Mouse (Mus musculus) embryo, embryonic 10.5 days (tissue): ENCODE data around the gene Trim38.
"Not testable (repeated sequence)": the region's sequence is repeated elsewhere in the genome, so short reads cannot be mapped to it uniquely, and the experiment has no call there.

ENCODE experiments used
- DNase-seq: peaks from one replicate; pipeline ENCODE4 v3.0.0-alpha.2; 2015; ENCODE audit warnings: low spot score

Gene Trim38

DNA sequence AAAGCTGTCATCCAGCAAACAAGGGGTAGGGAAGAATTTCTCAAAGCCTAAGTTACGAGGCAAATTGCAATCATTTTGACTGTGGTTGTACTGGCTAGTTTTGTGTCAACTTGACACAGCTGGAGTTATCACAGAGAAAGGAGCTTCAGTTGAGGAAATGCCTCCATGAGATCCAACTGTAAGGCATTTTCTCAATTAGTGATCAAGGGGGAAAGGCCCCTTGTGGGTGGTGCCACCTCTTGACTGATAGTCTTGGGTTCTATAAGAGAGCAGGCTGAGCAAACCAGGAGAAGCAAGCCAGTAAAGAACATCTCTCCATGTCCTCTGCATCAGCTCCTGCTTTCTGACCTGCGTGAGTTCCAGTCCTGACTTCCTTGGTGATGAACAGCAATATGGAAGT lies at the start of gene Trim38:
Trim38 (plus strand) TSS at position 301 of the 400 bp plus-strand sequence.
- not testable (repeated sequence) for DNase-seq

- DNase-seq: no peak
These were observed 45.5 kb upstream of the Trim38 start for GRCm38 (mm10) chr13:23724239-23724638.

DNA sequence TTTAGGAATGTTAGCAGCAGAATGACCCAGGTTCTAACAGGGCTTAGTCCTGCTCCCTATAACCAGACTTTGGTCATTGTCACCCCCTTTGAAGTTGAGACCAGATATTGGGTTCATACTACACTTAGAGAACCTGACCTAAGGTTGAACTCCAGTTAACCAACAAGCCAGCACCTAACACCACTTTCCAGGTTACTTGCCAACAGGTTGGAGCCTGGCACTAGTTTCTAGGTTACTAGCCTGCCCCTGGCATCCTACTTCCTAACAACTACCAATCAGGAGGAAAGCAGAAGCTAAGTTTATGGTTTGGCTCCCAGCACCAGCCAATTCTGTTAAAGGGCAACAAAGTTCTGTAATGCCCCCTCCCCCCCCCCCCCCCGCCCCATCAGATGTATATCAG lies 44.5 kb upstream of the Trim38 start:
- no peak for DNase-seq

GRCm38 (mm10) chr13:23728472-23729191 lies 41.1 kb upstream of the Trim38 start:
- no peak for DNase-seq

- no peak for DNase-seq
These were observed 40.6 kb upstream of the Trim38 start for GRCm38 (mm10) chr13:23729192-23729525.

DNA sequence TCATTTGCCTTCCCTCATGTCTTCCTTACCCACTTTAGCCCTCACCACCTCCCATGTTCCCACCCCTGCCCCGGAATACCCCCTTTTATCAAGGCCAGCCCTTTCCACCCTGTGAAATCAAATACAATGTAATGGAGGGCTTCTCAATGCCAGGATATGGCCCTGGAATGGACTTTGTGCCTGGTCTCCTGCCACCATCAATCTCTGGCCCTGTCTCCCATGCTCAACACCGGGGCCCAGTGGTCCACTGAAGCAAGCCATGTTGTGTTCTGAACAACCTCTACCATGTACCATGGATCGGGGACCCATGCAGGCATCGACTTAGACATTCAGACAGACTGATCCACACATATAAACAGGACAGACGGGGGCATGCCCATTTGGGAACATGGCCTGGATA lies 40.0 kb upstream of the Trim38 start:
- no peak for DNase-seq

- peak; percentile 23 for DNase-seq
These were observed 39.2 kb upstream of the Trim38 start for GRCm38 (mm10) chr13:23730479-23730878.

DNA sequence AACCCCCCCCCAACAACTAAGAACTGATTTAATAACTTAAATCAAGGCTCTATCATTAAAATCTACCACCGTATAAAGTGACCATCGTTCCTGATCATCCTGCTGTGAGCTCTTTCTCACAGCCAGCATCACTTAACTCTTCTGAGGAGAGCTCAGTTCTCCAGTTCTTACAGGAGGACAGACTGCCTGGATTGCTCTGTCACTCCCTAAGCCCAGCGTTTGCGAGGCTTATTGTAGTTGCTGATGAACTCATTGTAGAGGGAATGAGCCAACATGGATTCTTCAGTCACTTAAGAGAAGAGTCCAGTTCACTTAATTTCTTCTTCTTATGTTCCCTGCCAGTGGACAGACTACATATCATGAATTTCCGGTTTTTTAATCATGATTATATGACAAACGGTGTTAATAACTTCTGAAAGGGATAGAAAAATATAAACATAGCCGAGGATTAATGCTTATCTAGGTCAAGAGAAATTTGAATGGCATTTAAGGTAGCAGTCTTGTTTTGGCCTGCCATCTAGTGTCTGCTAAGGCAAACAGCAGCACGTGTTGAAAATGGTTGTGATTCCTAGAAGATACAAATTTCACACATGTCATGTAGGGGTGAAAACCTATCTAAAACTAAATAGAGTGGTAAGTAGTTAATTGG lies 37.4 kb upstream of the Trim38 start:
- DNase-seq: peak; percentile 70

DNA sequence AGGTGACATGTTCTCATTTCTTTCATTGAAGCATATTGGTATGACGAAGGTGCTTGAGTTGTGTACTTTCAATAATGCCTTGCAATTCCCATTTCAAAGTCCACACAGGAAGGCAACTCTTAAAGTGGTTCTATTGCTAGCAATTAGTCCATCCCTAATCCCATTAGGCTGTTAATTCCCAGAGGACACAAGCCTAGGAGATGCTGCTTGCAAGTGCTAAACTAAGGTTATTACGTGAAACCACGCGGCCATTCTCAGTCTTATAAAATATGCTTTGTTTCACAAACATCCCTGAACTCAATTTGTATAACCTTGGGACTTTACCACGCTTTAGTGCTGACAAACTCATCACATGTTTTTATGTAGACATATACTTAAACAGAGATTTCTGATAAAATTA lies 32.6 kb upstream of the Trim38 start:
- DNase-seq: no peak

GRCm38 (mm10) chr13:23738041-23738440 lies 31.7 kb upstream of the Trim38 start:
- DNase-seq: peak; percentile 59

GRCm38 (mm10) chr13:23738677-23739068 lies 31.0 kb upstream of the Trim38 start, which contains the start of gene Hist1h1c:
Gene Hist1h1c (plus strand): TSS chr13:23738808.
- peak; percentile 96 for DNase-seq

- peak; percentile 94 for DNase-seq
These were observed 30.4 kb upstream of the Trim38 start for GRCm38 (mm10) chr13:23739069-23739921.

- DNase-seq: no peak
These were observed 29.8 kb upstream of the Trim38 start for GRCm38 (mm10) chr13:23739922-23740252.

- peak; percentile 63 for DNase-seq
These were observed 29.4 kb upstream of the Trim38 start for GRCm38 (mm10) chr13:23740256-23740840.

- peak; percentile 35 for DNase-seq
These were observed 28.8 kb upstream of the Trim38 start for GRCm38 (mm10) chr13:23740910-23741309.

GRCm38 (mm10) chr13:23742007-23742406 lies 27.7 kb upstream of the Trim38 start:
- DNase-seq: no peak

DNA sequence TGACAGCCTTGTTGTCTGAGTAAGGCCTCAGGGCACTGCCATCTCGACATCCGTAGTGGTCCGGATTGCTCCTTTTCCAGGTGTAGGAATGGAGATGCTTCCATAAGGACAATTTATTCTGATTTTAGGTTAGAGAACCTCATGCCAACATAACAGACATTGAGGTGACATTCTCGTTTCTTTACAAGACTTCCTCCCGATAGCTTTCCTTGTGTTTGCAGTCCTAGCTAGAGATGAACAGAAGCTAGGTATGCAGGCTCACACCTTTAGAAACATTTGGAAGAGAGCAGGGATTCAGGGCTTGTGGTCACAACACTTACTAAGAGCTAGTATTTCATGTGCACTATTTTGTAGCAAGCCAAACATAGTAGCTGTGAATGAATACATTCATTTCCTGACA lies 26.5 kb upstream of the Trim38 start:
- peak; percentile 33 for DNase-seq

- peak; percentile 63 for DNase-seq
These were observed 25.8 kb upstream of the Trim38 start for GRCm38 (mm10) chr13:23743963-23744362.

DNA sequence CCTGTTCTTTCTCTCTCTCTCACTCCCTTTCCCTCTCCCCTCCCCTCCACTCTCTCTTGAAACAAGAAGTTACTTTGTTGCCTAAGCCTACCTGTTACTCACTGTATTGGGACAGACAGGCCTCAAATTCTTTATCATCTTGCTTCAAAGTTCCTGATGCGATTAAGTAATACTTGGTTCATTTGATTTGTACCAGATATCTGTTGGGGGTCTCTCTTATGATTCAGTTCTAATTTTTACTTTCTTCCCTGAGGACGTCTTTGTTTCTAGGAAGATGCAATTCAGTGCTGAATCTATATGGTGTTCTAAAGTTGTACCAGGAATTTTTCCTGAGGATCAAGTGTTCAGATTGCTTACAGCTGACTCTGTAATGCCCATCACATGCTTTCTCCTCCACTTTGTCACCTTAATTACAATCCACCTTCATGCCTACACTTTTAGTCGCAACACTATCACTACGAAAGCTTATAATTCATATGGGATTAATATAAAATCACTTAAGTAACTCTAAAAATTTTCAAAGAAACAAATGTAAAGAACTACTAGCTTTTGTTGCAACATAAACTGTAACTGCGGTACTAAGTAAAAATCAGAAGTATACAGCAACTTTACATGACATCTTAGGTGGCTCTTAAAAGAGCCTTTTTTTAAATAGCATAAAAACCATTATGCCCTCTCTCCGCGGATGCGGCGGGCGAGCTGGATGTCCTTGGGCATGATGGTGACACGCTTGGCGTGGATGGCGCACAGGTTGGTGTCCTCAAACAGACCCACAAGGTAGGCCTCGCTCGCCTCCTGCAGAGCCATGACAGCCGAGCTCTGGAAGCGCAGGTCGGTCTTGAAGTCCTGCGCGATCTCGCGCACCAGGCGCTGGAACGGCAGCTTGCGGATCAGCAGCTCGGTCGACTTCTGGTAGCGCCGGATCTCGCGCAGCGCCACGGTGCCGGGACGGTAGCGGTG lies 25.0 kb upstream of the Trim38 start:
- DNase-seq: peak; percentile 75

GRCm38 (mm10) chr13:23745381-23746161 lies 24.1 kb upstream of the Trim38 start, which contains the start of gene Hist1h3c:
Gene Hist1h3c (minus strand): TSS chr13:23745602.
- DNase-seq: peak; percentile 94
